Mouse (Mus musculus): ENCODE measurements at regions not wholly inside any gene's neighbourhood (a gene's known extent, or its start where the extent isn't known, plus 50 kb on each side); places are given as distances from the start of the nearest gene placed in this dataset.

DNA sequence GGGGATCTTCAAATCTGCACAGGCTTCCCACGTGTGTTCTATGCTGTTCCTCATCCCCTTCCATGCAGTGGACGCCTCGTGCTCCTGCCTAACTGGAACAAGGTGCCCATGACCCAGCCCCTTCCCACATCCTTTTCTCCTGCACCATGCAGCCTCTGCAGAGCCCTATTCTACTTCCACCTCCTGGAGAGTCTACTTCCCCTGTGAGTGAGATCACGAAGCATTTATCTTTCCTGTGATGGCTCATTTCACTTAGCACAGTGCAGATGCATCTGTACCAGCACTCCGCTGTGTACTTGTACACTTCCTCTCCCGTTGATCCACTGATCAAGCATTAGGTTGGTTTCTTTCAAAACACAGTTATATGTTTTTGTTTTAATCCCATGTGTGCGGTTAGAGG, 69.5 kb upstream of the Dscam start:
- TF ChIP-seq CTCF (IDR thresholded peaks at IDR 0.05; ENCODE audit: low read depth) (no peak), EP300 (IDR thresholded peaks at IDR 0.05; ENCODE audit: low read depth) (no peak)
